Comparison of ENCODE assay signal across 20 mouse cellular contexts in genomic region chr8:120248031-120248430, GRCm38 (mm10). TPM values are rescaled to one million over a fixed set of nuclear protein-coding genes. Genes with fewer than 3 reads are reported as not detected.
DNase-seq lines count a peak whose midpoint lies in the region; ATAC-seq and TF ChIP-seq lines count a peak whose summit lies in the region.
"Had no signal": no experiment of that assay in that cellular context is flagged by ENCODE, and none has a peak within 500 bp of the region (broad histone marks: within the 10 kb centered on the region; RNA-seq: fewer than 3 reads in every experiment).

No protein-coding gene starts in this region.

- H3K9ac ChIP-seq in liver, adult 2 months (ENCODE audit: low read depth, low read length): no peak overlapping the region
- no peak overlapping the region for H3K9ac ChIP-seq in limb, embryonic 15.5 days
- no peak overlapping the region for H3K9ac ChIP-seq in stomach, embryonic 16.5 days (ENCODE audit: low read length)
- H3K9ac ChIP-seq: embryonic facial prominence, embryonic 13.5 days; hindbrain, embryonic 14.5 days; intestine, embryonic 15.5 days; liver, embryonic 15.5 days; neural tube, embryonic 15.5 days had no signal

- H3K27ac ChIP-seq in gastrocnemius, adult 2 months: peak overlapping the region; percentile 94
- no peak overlapping the region for H3K27ac ChIP-seq in liver, adult 2 months (replicated peaks; ENCODE audit: insufficient read depth, low read depth, low read length)
- peak overlapping the region; percentile 33; the same call in 1 of the 2 replicates for H3K27ac ChIP-seq in limb, embryonic 15.5 days
- H3K27ac ChIP-seq in stomach, embryonic 16.5 days (ENCODE audit: low read length): peak overlapping the region; percentile 23; the same call in 1 of the 2 replicates
- H3K27ac ChIP-seq: embryonic facial prominence, embryonic 13.5 days; hindbrain, embryonic 14.5 days; intestine, embryonic 15.5 days; kidney, postnatal 0 days; liver, embryonic 15.5 days; neural tube, embryonic 15.5 days had no signal

- H3K79me2 ChIP-seq in liver, adult 2 months (ENCODE audit: control insufficient read depth, insufficient read depth, low read length): no peaks in the 10 kb centered on the region

- H3K27me3 ChIP-seq in liver, adult 2 months (ENCODE audit: control insufficient read depth, insufficient read depth, low read length): no peaks in the 10 kb centered on the region
- no peaks in the 10 kb centered on the region for H3K27me3 ChIP-seq in limb, embryonic 15.5 days
- no peaks in the 10 kb centered on the region for H3K27me3 ChIP-seq in stomach, embryonic 16.5 days (ENCODE audit: control insufficient read depth, insufficient read depth, low read length)
- H3K27me3 ChIP-seq: embryonic facial prominence, embryonic 13.5 days; intestine, embryonic 15.5 days; liver, embryonic 15.5 days; neural tube, embryonic 15.5 days had no signal

- no peak overlapping the region for H3K4me2 ChIP-seq in limb, embryonic 15.5 days
- H3K4me2 ChIP-seq in stomach, embryonic 16.5 days (ENCODE audit: low read depth, low read length): no peak overlapping the region
- H3K4me2 ChIP-seq: embryonic facial prominence, embryonic 13.5 days; hindbrain, embryonic 14.5 days; intestine, embryonic 15.5 days; liver, embryonic 15.5 days; neural tube, embryonic 15.5 days had no signal

- H3K4me1 ChIP-seq in liver, adult 2 months (ENCODE audit: control insufficient read depth, insufficient read depth, low read length): peaks cover 8% of the 10 kb centered on the region
- peaks cover 42% of the 10 kb centered on the region for H3K4me1 ChIP-seq in limb, embryonic 15.5 days
- H3K4me1 ChIP-seq in stomach, embryonic 16.5 days (ENCODE audit: control insufficient read depth, insufficient read depth, low read length): peaks cover 28% of the 10 kb centered on the region

- DNase-seq in gastrocnemius, adult 2 months: no peak
- no peak for DNase-seq in gastrocnemius, adult 8-10 months (ENCODE audit: low spot score in 2 of 2)
- DNase-seq in liver, adult 2 months (ENCODE audit: extremely low read depth, low read depth, low spot score): peak; percentile 33
- no peak for DNase-seq in liver
- DNase-seq: cerebellum, adult 11-12 months; heart, postnatal 14 days; layer of hippocampus, postnatal 36 days; midbrain, embryonic 14.5 days; retina, postnatal 1 day; right cerebral cortex, postnatal 4 days had no signal

- no peaks in the 10 kb centered on the region for H3K36me3 ChIP-seq in liver, adult 2 months (ENCODE audit: control insufficient read depth, insufficient read depth, low read length)
- H3K36me3 ChIP-seq in limb, embryonic 15.5 days: peaks cover 10% of the 10 kb centered on the region
- H3K36me3 ChIP-seq in stomach, embryonic 16.5 days (ENCODE audit: control insufficient read depth, insufficient read depth, low read length): no peaks in the 10 kb centered on the region
- H3K36me3 ChIP-seq: intestine, embryonic 15.5 days; liver, embryonic 15.5 days; neural tube, embryonic 15.5 days had no signal

- TF ChIP-seq POLR2A in liver, adult 2 months (IDR thresholded peaks at IDR 0.05; ENCODE audit: extremely low read depth, insufficient read depth, low read length): no peak

- no peaks in the 10 kb centered on the region for H3K9me3 ChIP-seq in limb, embryonic 15.5 days
- no peaks in the 10 kb centered on the region; the same call in 1 of the 2 replicates for H3K9me3 ChIP-seq in stomach, embryonic 16.5 days (replicated peaks; ENCODE audit: control insufficient read depth, low read length)
- H3K9me3 ChIP-seq: intestine, embryonic 15.5 days; liver, embryonic 15.5 days; neural tube, embryonic 15.5 days had no signal

- no peak overlapping the region for H3K4me3 ChIP-seq in gastrocnemius, adult 2 months
- no peak overlapping the region for H3K4me3 ChIP-seq in liver, adult 2 months (ENCODE audit: insufficient read depth, low read depth, low read length)
- no peak overlapping the region for H3K4me3 ChIP-seq in limb, embryonic 15.5 days
- no peak overlapping the region for H3K4me3 ChIP-seq in stomach, embryonic 16.5 days (replicated peaks; ENCODE audit: low read length)
- H3K4me3 ChIP-seq: embryonic facial prominence, embryonic 13.5 days; intestine, embryonic 15.5 days; liver, embryonic 15.5 days; myocyte; neural tube, embryonic 15.5 days had no signal

- ATAC-seq in limb, embryonic 15.5 days (ENCODE audit: insufficient number of reproducible peaks, low FRiP score, low TSS enrichment, low read depth): no peak
- ATAC-seq in stomach, embryonic 16.5 days (ENCODE audit: insufficient read depth, low FRiP score): no peak
- ATAC-seq in frontal cortex, adult (ENCODE audit: low TSS enrichment): no peak
- ATAC-seq: intestine, embryonic 15.5 days had no signal

- TF ChIP-seq CTCF in gastrocnemius, adult 2 months (IDR thresholded peaks at IDR 0.05): no peak
- TF ChIP-seq CTCF in liver, adult 2 months (IDR thresholded peaks at IDR 0.05; ENCODE audit: low read depth, low read length): no peak

- WGBS in liver, adult 2 months: 70% methylated on average over 7 of the region's 7 CpGs
- 53% methylated on average over 7 of the region's 7 CpGs for WGBS in limb, embryonic 15.5 days
- 57% methylated on average over 7 of the region's 7 CpGs for WGBS in stomach, embryonic 16.5 days

- intact Hi-C loops in gastrocnemius, adult 2 months (cut with DNase I): no loop called here

RNA-seq across cellular contexts. Expression of gene Gse1, which starts 19.8 kb away (rescaled TPM):
- total RNA-seq in gastrocnemius, adult 2 months (2021): 10 to 100 TPM; 26.5 to 37.3 TPM
- 10 to 100 TPM; 32.6 to 36.2 (median 34.6) TPM for total RNA-seq in gastrocnemius, adult 8-10 months (2022)
- total RNA-seq in liver, adult 2 months (2014; rRNA removed): 2.6 and 3.6 TPM in 2 replicates
- polyA plus RNA-seq in liver, adult 2 months (2012; rRNA removed): 8.5 and 10.0 TPM in 2 replicates
- 6.8 and 7.3 TPM in 2 replicates for polyA plus RNA-seq in limb, embryonic 15.5 days (2015; fragmentation: Nextera tagmentation; extraction: Ambion mirVana)
- polyA plus RNA-seq in stomach, embryonic 16.5 days (2015; fragmentation: Nextera tagmentation; extraction: Ambion mirVana): 6.0 and 6.9 TPM in 2 replicates
